ENCODE assay signal across 8 mouse cellular contexts in the genomic region with DNA sequence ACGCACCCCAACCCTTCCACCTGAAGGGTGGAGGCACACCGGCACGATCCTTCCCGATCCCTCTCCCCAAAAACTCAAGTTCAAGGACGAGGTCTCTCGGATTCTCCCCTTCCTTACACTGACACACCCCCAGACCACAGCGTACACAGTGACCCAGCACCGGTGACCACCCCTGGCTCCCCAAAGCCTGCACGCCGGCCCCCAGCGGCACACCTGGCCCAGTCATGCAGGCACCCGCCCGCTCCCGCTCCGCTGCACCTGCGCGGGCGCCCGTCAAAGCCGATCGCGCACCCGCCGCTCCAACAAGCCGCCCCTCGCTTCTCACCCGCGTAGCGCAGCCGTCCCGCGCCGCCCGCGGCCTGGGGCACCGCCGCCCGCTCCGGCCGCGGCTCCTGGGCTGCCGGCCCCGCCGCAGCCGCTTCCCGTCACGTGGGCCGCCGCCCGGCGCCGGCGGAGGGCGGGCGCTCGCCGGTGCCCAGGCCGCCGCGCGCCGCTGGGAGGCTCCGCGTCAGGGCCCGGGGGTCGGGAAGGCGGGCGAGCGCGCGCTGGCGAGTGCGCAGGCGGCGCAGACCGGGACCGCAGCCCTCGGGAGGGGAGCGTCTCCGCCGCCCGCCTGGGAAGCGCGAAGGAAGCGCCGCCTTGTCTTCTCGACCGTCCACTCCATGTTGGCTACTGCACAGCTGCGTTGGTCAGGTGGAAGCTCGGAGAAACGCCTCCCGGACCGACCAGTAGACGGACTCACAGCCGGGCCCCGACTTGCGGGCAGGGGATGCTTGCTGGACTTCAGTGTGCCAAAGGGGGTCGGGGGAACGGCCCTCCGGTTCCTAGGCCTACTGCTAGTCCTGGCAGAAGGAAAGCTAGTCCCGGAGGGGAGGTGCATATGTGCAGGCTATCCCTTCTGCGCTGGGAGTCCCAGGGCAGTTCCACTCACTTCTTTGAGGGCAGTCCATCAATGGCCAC. TPM values are rescaled to one million over a fixed set of nuclear protein-coding genes. Genes with fewer than 3 reads are reported as not detected.
DNase-seq lines count a peak whose midpoint lies in the region; ATAC-seq lines count a peak whose summit lies in the region.

No protein-coding gene starts in this region.

- no peaks in the 10 kb centered on the region for H3K27me3 ChIP-seq in hindbrain, embryonic 15.5 days

- H3K9ac ChIP-seq in hindbrain, embryonic 15.5 days: peak overlapping the region; percentile 95

- peak; percentile 84 for ATAC-seq in hindbrain, embryonic 15.5 days (ENCODE audit: low FRiP score, low read depth)

- peak overlapping the region; percentile 75 for H3K4me3 ChIP-seq in hindbrain, embryonic 15.5 days

- under 1% methylated on average over 82 of the region's 102 CpGs for WGBS in hindbrain, embryonic 15.5 days

- H3K4me1 ChIP-seq in hindbrain, embryonic 15.5 days (replicated peaks): peaks cover 40% of the 10 kb centered on the region

- peak; percentile 55 for DNase-seq in ZHBTc4 (ENCODE audit: low read depth, low spot score)
- peak; percentile 28 to 66 for DNase-seq in cerebellum, postnatal 4 days (ENCODE audit: low spot score in 2 of 2)
- peak; percentile 65 for DNase-seq in gastrocnemius, adult 18-20 months (ENCODE audit: low spot score)
- DNase-seq in left cerebral cortex, adult 11 months (ENCODE audit: low spot score): peak; percentile 33
- peak; percentile 71 for DNase-seq in lung, postnatal 36 days
- DNase-seq in retina, postnatal 1 day: peak; percentile 81
- DNase-seq in thymus, postnatal 4 days: peak; percentile 77

- no peaks in the 10 kb centered on the region for H3K36me3 ChIP-seq in hindbrain, embryonic 15.5 days

- H3K4me2 ChIP-seq in hindbrain, embryonic 15.5 days: peak overlapping the region; percentile 64

- H3K9me3 ChIP-seq in hindbrain, embryonic 15.5 days: no peaks in the 10 kb centered on the region

- H3K27ac ChIP-seq in hindbrain, embryonic 15.5 days (replicated peaks): peak overlapping the region; percentile 89

RNA-seq across cellular contexts. Expression of a gene that starts 6.1 kb away (rescaled TPM):
- total RNA-seq in gastrocnemius, adult 18-20 months (2021): 10 to 100 TPM; 13.4 TPM
- 15.1 and 16.4 TPM in 2 replicates for polyA plus RNA-seq in hindbrain, embryonic 15.5 days (2015; fragmentation: Nextera tagmentation; extraction: Ambion mirVana)

RNA-seq across cellular contexts. Expression of a gene that starts 6.2 kb away (rescaled TPM):
- total RNA-seq in gastrocnemius, adult 18-20 months (2021): 10 to 100 TPM; 16.1 to 18.8 TPM
- 41.1 and 42.5 TPM in 2 replicates for polyA plus RNA-seq in hindbrain, embryonic 15.5 days (2015; fragmentation: Nextera tagmentation; extraction: Ambion mirVana)

Comparison
In these comparisons a context has a peak if more than half of its experiments do, and no peak if none do; other contexts are left out.
1. Peak in every context shown above with its lines: DNase-seq, ATAC-seq, H3K4me3 ChIP-seq and H3K27ac ChIP-seq.